Mouse (Mus musculus) heart, postnatal 0 days (tissue): ENCODE data around the gene Syk. TPM values are rescaled to one million over a fixed set of nuclear protein-coding genes. Genes with fewer than 3 reads are reported as not detected.

Experiments used
- ATAC-seq: fragments of 200-750 bp; cut with Nextera tagmentation; 2 replicates; pipeline ENCODE4 v1.8.0; 2017; ENCODE audit warnings: low read depth, moderate number of reproducible peaks, moderate library complexity; ENCODE audit not compliant: insufficient read depth
- DNase-seq: peaks from one replicate; pipeline ENCODE4 v3.0.0-alpha.2; 2016; ENCODE audit warnings: low spot score
- H3K27ac ChIP-seq: fragments of 300-500 bp; sonication (generic); 2 replicates; pipeline ENCODE4 v1.5.1; 2014; ENCODE audit warnings: low read depth, mild to moderate bottlenecking
- H3K27me3 ChIP-seq: fragments of 300-500 bp; sonication (generic); 2 replicates; pipeline ENCODE4 v1.6.1; 2014; ENCODE audit warnings: low read length, mixed read lengths; ENCODE audit not compliant: control insufficient read depth, insufficient read depth
- H3K36me3 ChIP-seq: fragments of 300-500 bp; sonication (generic); replicated peaks from 2 replicates; pipeline ENCODE4 v1.6.1; 2014; ENCODE audit warnings: low read length, mixed read lengths; ENCODE audit not compliant: control insufficient read depth, insufficient read depth
- H3K4me1 ChIP-seq: fragments of 300-500 bp; sonication (generic); 2 replicates; pipeline ENCODE4 v1.6.1; 2014; ENCODE audit warnings: antibody characterized with exemption; ENCODE audit not compliant: control insufficient read depth, insufficient read depth
- H3K4me2 ChIP-seq: fragments of 300-500 bp; sonication (generic); 2 replicates; pipeline ENCODE4 v1.6.1; 2014; ENCODE audit warnings: low read depth, mild to moderate bottlenecking, low read length, moderate library complexity
- H3K4me3 ChIP-seq: fragments of 300-500 bp; sonication (generic); 2 replicates; pipeline ENCODE4 v1.5.1; 2014; ENCODE audit warnings: low read depth, low read length
- H3K9ac ChIP-seq: fragments of 300-500 bp; sonication (generic); replicated peaks from 2 replicates; pipeline ENCODE4 v1.6.1; 2014; ENCODE audit warnings: low read depth, low read length, mixed read lengths
- H3K9me3 ChIP-seq: fragments of 300-500 bp; sonication (generic); replicated peaks from 2 replicates; pipeline ENCODE4 v1.6.1; 2016; ENCODE audit warnings: low read length; ENCODE audit not compliant: control insufficient read depth
- CTCF ChIP-seq: IDR thresholded peaks from 2 replicates; pipeline ENCODE4 v1.5.1; 2016; ENCODE audit warnings: antibody characterized with exemption, control low read depth, low read depth
- EP300 ChIP-seq: IDR thresholded peaks from 2 replicates; pipeline ENCODE4 v1.6.1; 2016; ENCODE audit warnings: antibody characterized with exemption, low read depth
- WGBS: fragments of 180-500 bp; shearing (Covaris S2); extraction: QIAGEN DNeasy Blood & Tissue Kit; methylation state at CpG from one replicate; pipeline ENCODE4 v1.1.7; 2014; 5-methylcytosine and 5-hydroxymethylcytosine counted together
- polyA plus RNA-seq: library from polyadenylated mRNA; unstranded; fragments of >200 nt; fragmentation: Nextera tagmentation; extraction: Ambion mirVana; gene quantifications from 2 replicates; pipeline ENCODE4 v1.2.1, GENCODE M21; 2015
- total RNA-seq: library from RNA; depleted of rRNA; stranded (reverse); fragments of >200 nt; gene quantifications from 2 replicates; pipeline ENCODE4 v1.2.3, GENCODE M21; 2014; ENCODE audit warnings: low replicate concordance; rRNA removed

Syk gene
- total and polyA plus RNA-seq, 2 experiments from 2014 or later = 5.7 to 18.3 TPM

GRCm38 (mm10) chr13:52682107-52682506, 99.1 kb downstream of the Syk start:
- Histone ChIP-seq H3K4me3 (no peak overlapping the region), H3K9ac (no peak overlapping the region), H3K4me1 (no peaks in the 10 kb centered on the region), H3K27ac (no peak overlapping the region), H3K4me2 (no peak overlapping the region), H3K36me3 (no peaks in the 10 kb centered on the region), H3K9me3 (no peaks in the 10 kb centered on the region), H3K27me3 (no peaks in the 10 kb centered on the region)
- TF ChIP-seq CTCF = no peak
- TF ChIP-seq EP300 = no peak
- no peak for ATAC-seq
- WGBS = 89% methylated on average over 5 of the region's 5 CpGs
- no peak for DNase-seq

- Histone ChIP-seq H3K9me3 (no peaks in the 10 kb centered on the region), H3K4me3 (no peak overlapping the region), H3K9ac (no peak overlapping the region), H3K36me3 (no peaks in the 10 kb centered on the region), H3K4me2 (no peak overlapping the region), H3K4me1 (no peaks in the 10 kb centered on the region), H3K27ac (no peak overlapping the region), H3K27me3 (no peaks in the 10 kb centered on the region)
- no peak for DNase-seq
- 82% methylated on average over 13 of the region's 13 CpGs for WGBS
- TF ChIP-seq EP300 (no peak), CTCF (no peak)
- no peak for ATAC-seq
Observed at GRCm38 (mm10) chr13:52690425-52690824, 107.5 kb downstream of the Syk start.

GRCm38 (mm10) chr13:52692311-52692710, 109.3 kb downstream of the Syk start:
- Histone ChIP-seq H3K4me3 (no peak overlapping the region), H3K9me3 (no peaks in the 10 kb centered on the region), H3K27ac (no peak overlapping the region), H3K36me3 (no peaks in the 10 kb centered on the region), H3K4me1 (no peaks in the 10 kb centered on the region), H3K4me2 (no peak overlapping the region), H3K27me3 (no peaks in the 10 kb centered on the region), H3K9ac (no peak overlapping the region)
- DNase-seq = no peak
- TF ChIP-seq EP300 (no peak), CTCF (no peak)
- 61% methylated on average over 6 of the region's 6 CpGs for WGBS
- ATAC-seq = no peak

DNA sequence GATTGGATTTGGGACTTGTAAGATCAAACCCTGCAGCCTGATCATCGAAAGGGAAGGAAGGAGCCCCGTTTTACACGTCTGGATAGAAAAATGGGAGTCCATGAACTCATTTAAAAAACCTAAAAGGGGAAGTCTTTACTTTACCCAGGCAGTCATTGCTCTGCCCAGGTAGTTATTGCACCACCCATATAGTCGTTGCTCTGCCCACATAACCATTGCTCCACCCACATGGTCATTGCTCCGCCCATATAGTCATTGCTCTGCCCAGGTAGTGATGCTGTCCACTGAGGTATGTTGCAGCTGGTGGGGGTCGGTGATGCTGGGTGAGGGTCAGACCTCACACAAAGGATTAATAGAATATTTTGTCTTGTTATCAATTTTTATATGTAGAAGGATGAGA, 111.9 kb downstream of the Syk start:
- TF ChIP-seq EP300 (no peak), CTCF (no peak)
- DNase-seq (no peak), ATAC-seq (no peak)
- 78% methylated on average over 6 of the region's 6 CpGs for WGBS
- Histone ChIP-seq H3K9ac (no peak overlapping the region), H3K27ac (no peak overlapping the region), H3K4me2 (no peak overlapping the region), H3K4me1 (no peaks in the 10 kb centered on the region), H3K36me3 (no peaks in the 10 kb centered on the region), H3K9me3 (no peaks in the 10 kb centered on the region), H3K27me3 (no peaks in the 10 kb centered on the region), H3K4me3 (no peak overlapping the region)

Other genes with a start within 250 kb of the Syk start
- 0.73 TPM in 2 replicates for gene Diras2, start 51.9 kb upstream of the Syk start, total RNA-seq
- gene Diras2, start 51.9 kb upstream of the Syk start, polyA plus RNA-seq = 0.21 and 0.22 TPM in 2 replicates